20 mouse cellular contexts compared by ENCODE assay signal in genomic region chr6:127911687-127912086, GRCm38 (mm10).
"Had no signal": no experiment of that assay in that cellular context is flagged by ENCODE, and none has a peak within 500 bp of the region (broad histone marks: within the 10 kb centered on the region; RNA-seq: fewer than 3 reads in every experiment).

No protein-coding gene starts in this region.

- H3K27ac ChIP-seq: layer of hippocampus, adult 2 months; left cerebral cortex, adult 2 months; lung, embryonic 15.5 days; midbrain, embryonic 10.5 days; neural tube, embryonic 12.5 days; neural tube, embryonic 15.5 days had no signal

- H3K4me3 ChIP-seq: layer of hippocampus, adult 2 months; left cerebral cortex, adult 2 months; lung, embryonic 15.5 days; megakaryocyte, embryonic 14.5 days; midbrain, embryonic 10.5 days; neural tube, embryonic 12.5 days; neural tube, embryonic 15.5 days had no signal

- H3K9me3 ChIP-seq: lung, embryonic 15.5 days; midbrain, embryonic 10.5 days; neural tube, embryonic 15.5 days had no signal

- H3K27me3 ChIP-seq: lung, embryonic 15.5 days; neural tube, embryonic 12.5 days; neural tube, embryonic 15.5 days had no signal

- DNase-seq: kidney, adult 18-20 months; kidney, adult 9 months; kidney, postnatal 25 days; layer of hippocampus, postnatal 36 days; lung, adult 18-20 months; lung, postnatal 10 days; lung, postnatal 36 days; midbrain, embryonic 14.5 days; right cerebral cortex, adult 18-20 months; right cerebral cortex, postnatal 14 days; right cerebral cortex, postnatal 4 days; thymus, postnatal 25 days had no signal

- ATAC-seq: hindbrain, embryonic 16.5 days had no signal

- H3K9ac ChIP-seq: lung, embryonic 15.5 days; neural tube, embryonic 12.5 days; neural tube, embryonic 15.5 days had no signal

- H3K4me1 ChIP-seq: lung, embryonic 15.5 days; megakaryocyte, embryonic 14.5 days; neural tube, embryonic 12.5 days had no signal

- H3K4me2 ChIP-seq: lung, embryonic 15.5 days; neural tube, embryonic 12.5 days; neural tube, embryonic 15.5 days had no signal

- H3K36me3 ChIP-seq: neural tube, embryonic 15.5 days had no signal
